Mouse (Mus musculus): ENCODE measurements around the gene Gm20388.

DNA sequence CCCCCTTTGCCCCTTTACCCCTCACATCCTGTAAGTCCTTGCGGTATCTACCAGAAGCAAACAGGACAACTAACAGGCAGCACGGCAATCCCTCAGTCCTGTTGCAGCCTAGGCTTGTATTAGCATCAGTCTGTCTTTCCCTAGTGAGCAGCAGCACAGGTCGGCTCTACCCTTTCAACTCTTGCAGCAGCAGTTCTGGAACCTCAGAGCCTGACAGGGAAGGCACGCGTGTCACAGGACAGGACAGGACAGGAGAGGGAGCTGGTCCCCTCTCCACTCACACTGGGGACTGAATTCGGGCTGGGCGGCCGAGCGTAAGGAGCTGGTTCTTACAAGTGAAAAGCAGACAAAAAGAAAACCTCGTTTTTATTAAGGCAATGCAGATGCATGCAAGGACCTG lies 3986.1 kb downstream of the Gm20388 start:
- no peak for TF ChIP-seq CTCF (IDR thresholded peaks at IDR 0.05; ENCODE audit: low read depth)
- no peak for TF ChIP-seq EP300 (IDR thresholded peaks at IDR 0.05; ENCODE audit: low read depth)

Measured in liver, embryonic 14.5 days (tissue).